Mouse (Mus musculus): ENCODE measurements around the gene Flnb.

The Flnb gene

GRCm38 (mm10) chr14:7863871-7864505 is 46.2 kb downstream of the Flnb start:
- DNase-seq, result peak in 1 of 2 experiments; percentile 27

GRCm38 (mm10) chr14:7864506-7864899 is 46.7 kb downstream of the Flnb start:
- no peak for DNase-seq

GRCm38 (mm10) chr14:7867224-7867623 is 49.5 kb downstream of the Flnb start:
- no peak for DNase-seq

- no peak for DNase-seq
Observed at GRCm38 (mm10) chr14:7867841-7868240, 50.1 kb downstream of the Flnb start.

- DNase-seq, result no peak
Observed at GRCm38 (mm10) chr14:7869796-7870195, 52.0 kb downstream of the Flnb start.

GRCm38 (mm10) chr14:7873552-7873951 is 55.8 kb downstream of the Flnb start:
- DNase-seq, result no peak

GRCm38 (mm10) chr14:7874495-7874894 is 56.7 kb downstream of the Flnb start:
- no peak for DNase-seq

- DNase-seq, result no peak
Observed at GRCm38 (mm10) chr14:7877957-7878356, 60.2 kb downstream of the Flnb start.

GRCm38 (mm10) chr14:7880389-7880788 is 62.6 kb downstream of the Flnb start:
- no peak for DNase-seq

- DNase-seq, result no peak
Observed at GRCm38 (mm10) chr14:7881533-7881932, 63.8 kb downstream of the Flnb start.

- no peak for DNase-seq
Observed at GRCm38 (mm10) chr14:7882050-7882449, 64.3 kb downstream of the Flnb start.

GRCm38 (mm10) chr14:7884158-7884557 is 66.4 kb downstream of the Flnb start:
- DNase-seq, result no peak

- no peak for DNase-seq
Observed at GRCm38 (mm10) chr14:7884841-7885240, 67.1 kb downstream of the Flnb start.

- peak in 1 of 2 experiments; percentile 35 for DNase-seq
Observed at GRCm38 (mm10) chr14:7885540-7885939, 67.8 kb downstream of the Flnb start.

GRCm38 (mm10) chr14:7886008-7886407 is 68.3 kb downstream of the Flnb start:
- DNase-seq, result no peak

- no peak for DNase-seq
Observed at GRCm38 (mm10) chr14:7887171-7887570, 69.4 kb downstream of the Flnb start.

- DNase-seq, result no peak
Observed at GRCm38 (mm10) chr14:7888294-7888693, 70.5 kb downstream of the Flnb start.

- DNase-seq, result peak; percentile 19 to 36
Observed at GRCm38 (mm10) chr14:7888811-7889651, 71.3 kb downstream of the Flnb start.

- no peak for DNase-seq
Observed at GRCm38 (mm10) chr14:7889834-7890233, 72.1 kb downstream of the Flnb start.

- no peak for DNase-seq
Observed at GRCm38 (mm10) chr14:7891401-7891800, 73.6 kb downstream of the Flnb start.

GRCm38 (mm10) chr14:7896126-7896525 is 78.4 kb downstream of the Flnb start:
- DNase-seq, result no peak

GRCm38 (mm10) chr14:7896699-7897098 is 78.9 kb downstream of the Flnb start:
- no peak for DNase-seq

- DNase-seq, result no peak
Observed at GRCm38 (mm10) chr14:7899986-7900385, 82.2 kb downstream of the Flnb start.

GRCm38 (mm10) chr14:7900481-7901049 is 82.8 kb downstream of the Flnb start:
- DNase-seq, result no peak

Data from cerebellum, postnatal 36 days (tissue).